8 mouse cellular contexts compared by ENCODE assay signal in the genomic region with DNA sequence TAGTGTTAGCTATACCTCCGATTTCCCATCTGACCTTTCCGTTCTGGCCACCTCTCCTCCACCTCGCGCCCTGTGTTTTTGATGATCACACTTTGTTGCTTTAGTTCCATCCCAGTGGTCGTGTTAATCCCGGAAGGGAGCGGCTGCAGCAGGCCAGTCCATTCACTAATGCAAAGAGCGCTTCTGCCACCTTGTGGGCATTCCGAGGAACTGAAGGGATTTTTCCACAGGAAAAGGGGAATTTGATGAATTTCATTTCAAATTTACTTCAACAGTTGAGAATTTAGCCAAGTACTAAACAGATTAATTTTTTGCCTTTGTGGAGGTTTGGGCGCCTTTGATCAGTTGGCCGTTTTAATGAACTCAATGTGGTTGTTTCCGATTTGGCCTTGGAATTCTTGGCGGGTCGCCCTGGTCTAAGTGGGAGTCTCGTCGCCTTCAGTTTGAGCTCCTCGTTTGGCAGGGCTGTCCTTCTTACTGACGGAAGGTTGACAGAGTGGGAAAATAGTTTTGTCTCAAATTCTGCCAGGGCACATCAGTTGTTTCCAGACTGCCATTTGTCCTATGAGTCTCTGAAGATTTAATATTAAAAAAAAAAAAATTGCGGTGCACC.
DNase-seq lines count a peak whose midpoint lies in the region; ATAC-seq lines count a peak whose summit lies in the region.

No protein-coding gene starts in this region.

- H3K36me3 ChIP-seq in intestine, embryonic 15.5 days, result no peaks in the 10 kb centered on the region

- peak; percentile 39 to 83 for DNase-seq in adrenal gland, adult (ENCODE audit: inconsistent age in 2 of 2, low spot score in 1 of 2)
- no peak for DNase-seq in adrenal gland, adult 8-10 months
- peak; percentile 85 for DNase-seq in embryo, embryonic 10 days (ENCODE audit: low spot score)
- DNase-seq in gastrocnemius, postnatal 25 days, result peak; percentile 22
- peak; percentile 50 to 71 for DNase-seq in left cerebral cortex, postnatal 14 days (ENCODE audit: low spot score in 2 of 2)
- DNase-seq in mesoderm, embryonic 11.5 days (ENCODE audit: low read depth, low spot score), result peak; percentile 77
- DNase-seq in spleen, postnatal 36 days (ENCODE audit: low spot score in 2 of 2), result peak; percentile 8 to 14

- H3K9me3 ChIP-seq in intestine, embryonic 15.5 days, result no peaks in the 10 kb centered on the region

- ATAC-seq in intestine, embryonic 15.5 days, result peak; percentile 80; the same call in 1 of the 2 replicates

- H3K9ac ChIP-seq in intestine, embryonic 15.5 days, result no peak overlapping the region

- no peaks in the 10 kb centered on the region for H3K27me3 ChIP-seq in intestine, embryonic 15.5 days (replicated peaks)

- intact Hi-C loops in left cerebral cortex, postnatal 14 days (cut with DNase I), result loop anchor here (5.0 to 10.0 kb wide), 2 partner anchors 158 to 350 kb away; no protein-coding TSS in a partner anchor

- H3K4me3 ChIP-seq in intestine, embryonic 15.5 days (replicated peaks), result no peak overlapping the region

- peak overlapping the region; percentile 45 for H3K4me2 ChIP-seq in intestine, embryonic 15.5 days (replicated peaks)

- WGBS in intestine, embryonic 15.5 days, result 13% methylated on average over 19 of the region's 19 CpGs

- no peak overlapping the region for H3K27ac ChIP-seq in intestine, embryonic 15.5 days

- H3K4me1 ChIP-seq in intestine, embryonic 15.5 days (replicated peaks), result no peaks in the 10 kb centered on the region
